Mouse (Mus musculus): ENCODE results near the gene Ccl12. TPM values are rescaled to one million over a fixed set of nuclear protein-coding genes. Genes with fewer than 3 reads are reported as not detected.

The Ccl12 gene
- polyA plus RNA-seq, 1 experiment from 2014 or later: 1.8 TPM

DNA sequence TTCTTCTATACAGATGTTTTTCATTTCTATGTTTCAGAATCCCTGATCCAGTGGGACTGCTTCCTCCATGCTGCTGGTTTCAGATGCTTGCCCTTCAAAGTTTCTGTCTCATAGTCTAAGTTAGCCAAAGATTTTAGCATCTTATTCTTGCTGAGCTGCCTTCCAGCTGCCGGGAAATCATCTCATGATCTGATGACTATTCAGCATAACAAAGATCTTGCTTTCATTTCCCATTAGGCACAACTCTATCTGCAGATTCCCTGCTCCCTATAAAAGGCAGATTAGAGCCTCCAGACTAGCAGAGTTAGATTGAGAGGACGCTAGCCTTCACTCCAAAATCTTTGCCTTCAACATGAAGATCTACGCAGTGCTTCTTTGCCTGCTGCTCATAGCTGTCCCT lies 13.2 kb downstream of the Ccl12 start, which contains the start of gene Ccl8:
TSS of gene Ccl8 (plus strand) at position 301 of the 400 bp plus-strand sequence.
- no peak within 1 kb of the TSS for H3K4me2 ChIP-seq (ENCODE audit: low read length)
- WGBS: 82% methylated on average over 3 of the region's 3 CpGs
- no peak for ATAC-seq

DNA sequence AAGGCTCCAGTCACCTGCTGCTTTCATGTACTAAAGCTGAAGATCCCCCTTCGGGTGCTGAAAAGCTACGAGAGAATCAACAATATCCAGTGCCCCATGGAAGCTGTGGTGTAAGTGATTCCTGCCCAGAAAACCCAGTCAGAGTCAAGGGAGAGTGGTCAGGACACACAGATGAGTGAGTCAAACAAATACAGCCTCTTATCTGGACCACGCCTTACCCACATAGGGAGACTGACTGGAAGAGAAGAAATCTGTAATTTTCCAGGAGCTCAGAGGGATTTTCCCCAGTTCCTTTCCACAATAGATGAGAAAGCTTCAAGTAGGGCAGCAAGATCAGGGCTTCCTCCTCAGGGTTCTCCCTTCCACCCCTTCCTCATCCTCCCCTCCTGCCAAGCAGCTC lies 14.4 kb downstream of the Ccl12 start:
- no peak for ATAC-seq
- Histone ChIP-seq H3K27me3 (replicated peaks; ENCODE audit: control insufficient read depth, insufficient read depth, low read length) (no peaks in the 10 kb centered on the region), H3K36me3 (ENCODE audit: control insufficient read depth, insufficient read depth, low read length) (no peaks in the 10 kb centered on the region), H3K27ac (ENCODE audit: low read depth, low read length) (no peak overlapping the region), H3K4me2 (ENCODE audit: low read length) (no peak overlapping the region), H3K4me1 (ENCODE audit: control insufficient read depth, insufficient read depth, low read length) (no peaks in the 10 kb centered on the region), H3K4me3 (ENCODE audit: low read depth, low read length) (no peak overlapping the region), H3K9me3 (replicated peaks; ENCODE audit: control insufficient read depth, low read length) (no peaks in the 10 kb centered on the region), H3K9ac (ENCODE audit: low read length) (no peak overlapping the region)
- no peak for DNase-seq (ENCODE audit: low spot score)
- WGBS: 87% methylated on average over 3 of the region's 3 CpGs

More for the DNA sequence above, 13.2 kb downstream of the Ccl12 start, which contains the start of gene Ccl8:
- Histone ChIP-seq H3K4me1 (ENCODE audit: control insufficient read depth, insufficient read depth, low read length) (no peaks in the 10 kb centered on the region), H3K27me3 (replicated peaks; ENCODE audit: control insufficient read depth, insufficient read depth, low read length) (no peaks in the 10 kb centered on the region), H3K9ac (ENCODE audit: low read length) (no peak within 1 kb of the TSS), H3K4me3 (ENCODE audit: low read depth, low read length) (no peak within 1 kb of the TSS), H3K36me3 (ENCODE audit: control insufficient read depth, insufficient read depth, low read length) (no peaks in the 10 kb centered on the region), H3K27ac (ENCODE audit: low read depth, low read length) (no peak within 1 kb of the TSS), H3K9me3 (replicated peaks; ENCODE audit: control insufficient read depth, low read length) (no peaks in the 10 kb centered on the region)
- DNase-seq (ENCODE audit: low spot score): no peak

DNA sequence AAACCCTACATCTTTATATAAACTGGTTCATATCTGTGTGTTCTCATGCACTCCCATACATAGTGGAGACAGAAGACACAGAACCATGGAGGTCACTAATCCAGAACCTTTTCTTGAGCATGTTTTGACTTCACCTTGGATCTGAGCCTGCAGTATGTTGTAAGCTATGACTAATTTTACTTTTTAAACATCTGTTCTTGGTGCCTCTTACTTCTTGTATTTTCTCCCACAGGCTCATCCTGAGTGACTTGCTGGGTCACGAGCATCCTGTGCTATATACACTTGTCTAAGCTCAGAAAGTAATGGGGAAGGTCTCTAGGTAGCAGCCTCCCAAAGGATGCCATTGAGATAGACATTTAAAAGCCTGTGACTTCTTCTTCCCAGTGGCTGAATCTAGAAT lies 31.3 kb downstream of the Ccl12 start:
- H3K4me3 ChIP-seq (ENCODE audit: low read depth, low read length): no peak overlapping the region
- DNase-seq (ENCODE audit: low spot score) (no peak), ATAC-seq (no peak)
- no peak overlapping the region for H3K4me2 ChIP-seq (ENCODE audit: low read length)
- no peaks in the 10 kb centered on the region for H3K9me3 ChIP-seq (replicated peaks; ENCODE audit: control insufficient read depth, low read length)
- H3K36me3 ChIP-seq (ENCODE audit: control insufficient read depth, insufficient read depth, low read length): no peaks in the 10 kb centered on the region
- no peak overlapping the region for H3K9ac ChIP-seq (ENCODE audit: low read length)
- no peaks in the 10 kb centered on the region for H3K27me3 ChIP-seq (replicated peaks; ENCODE audit: control insufficient read depth, insufficient read depth, low read length)
- 61% methylated on average over 1 of the region's 1 CpGs for WGBS
- no peak overlapping the region for H3K27ac ChIP-seq (ENCODE audit: low read depth, low read length)
- H3K4me1 ChIP-seq (ENCODE audit: control insufficient read depth, insufficient read depth, low read length): no peaks in the 10 kb centered on the region

DNA sequence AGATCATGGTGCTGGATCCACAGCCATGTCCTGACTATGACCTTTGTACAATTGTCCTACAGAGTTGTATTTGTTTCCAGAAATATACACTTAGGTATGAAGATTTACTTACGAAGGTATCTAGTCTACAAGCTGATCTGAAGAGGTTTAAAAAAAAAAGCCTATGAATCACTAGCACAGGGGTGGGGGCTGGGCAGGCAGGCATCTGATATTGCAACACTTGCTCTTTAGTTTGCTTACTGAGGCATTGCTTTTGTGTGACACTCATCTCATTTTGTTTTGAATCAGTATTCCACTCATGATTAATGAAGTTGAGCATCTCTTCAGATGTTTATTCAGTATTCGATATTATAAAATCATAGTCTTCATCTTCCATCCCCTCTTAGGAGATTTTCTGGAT lies 34.6 kb downstream of the Ccl12 start:
- no peak for ATAC-seq
- H3K36me3 ChIP-seq (ENCODE audit: control insufficient read depth, insufficient read depth, low read length): no peaks in the 10 kb centered on the region
- no peaks in the 10 kb centered on the region for H3K27me3 ChIP-seq (replicated peaks; ENCODE audit: control insufficient read depth, insufficient read depth, low read length)
- H3K4me3 ChIP-seq (ENCODE audit: low read depth, low read length): no peak overlapping the region
- H3K4me2 ChIP-seq (ENCODE audit: low read length): no peak overlapping the region
- WGBS: 85% methylated on average over 2 of the region's 2 CpGs
- H3K9me3 ChIP-seq (replicated peaks; ENCODE audit: control insufficient read depth, low read length): no peaks in the 10 kb centered on the region
- no peaks in the 10 kb centered on the region for H3K4me1 ChIP-seq (ENCODE audit: control insufficient read depth, insufficient read depth, low read length)
- DNase-seq (ENCODE audit: low spot score): no peak
- no peak overlapping the region for H3K27ac ChIP-seq (ENCODE audit: low read depth, low read length)
- H3K9ac ChIP-seq (ENCODE audit: low read length): no peak overlapping the region

DNA sequence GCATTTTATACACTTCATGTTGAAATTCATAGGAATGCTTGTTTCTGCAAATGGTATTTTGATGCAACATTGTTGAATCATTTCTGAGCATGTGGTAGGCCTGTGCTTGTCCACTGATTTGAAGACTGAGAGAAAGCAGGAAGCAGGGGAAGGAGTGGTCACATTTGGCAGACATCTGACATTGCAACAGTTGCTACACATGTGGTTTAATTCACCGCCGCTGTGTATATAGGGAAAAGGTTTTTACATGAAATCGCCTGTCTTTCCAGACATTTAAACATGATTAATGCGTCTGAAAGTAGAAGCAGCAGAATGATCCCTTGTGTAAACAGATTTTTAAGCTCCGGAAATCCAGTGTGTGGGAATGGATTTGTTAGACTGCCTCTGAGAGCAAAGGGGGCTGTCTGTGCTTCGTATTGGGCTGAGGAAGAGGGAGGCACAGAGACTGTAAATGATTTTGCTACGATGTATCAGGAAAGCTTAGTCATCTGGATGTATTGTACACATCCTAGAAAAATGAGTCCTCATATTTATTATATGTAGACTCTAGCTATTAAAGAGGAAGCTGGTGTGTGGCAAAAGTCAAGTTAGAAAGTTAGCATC lies 37.9 kb downstream of the Ccl12 start:
- Histone ChIP-seq H3K27me3 (replicated peaks; ENCODE audit: control insufficient read depth, insufficient read depth, low read length) (no peaks in the 10 kb centered on the region), H3K4me1 (ENCODE audit: control insufficient read depth, insufficient read depth, low read length) (no peaks in the 10 kb centered on the region), H3K9ac (ENCODE audit: low read length) (no peak overlapping the region), H3K36me3 (ENCODE audit: control insufficient read depth, insufficient read depth, low read length) (no peaks in the 10 kb centered on the region), H3K9me3 (replicated peaks; ENCODE audit: control insufficient read depth, low read length) (no peaks in the 10 kb centered on the region), H3K4me2 (ENCODE audit: low read length) (no peak overlapping the region), H3K4me3 (ENCODE audit: low read depth, low read length) (no peak overlapping the region), H3K27ac (ENCODE audit: low read depth, low read length) (no peak overlapping the region)
- DNase-seq (ENCODE audit: low spot score) (peak; percentile 1), ATAC-seq (no peak)
- WGBS: 80% methylated on average over 7 of the region's 7 CpGs

Other genes starting within 250 kb of the Ccl12 start
- 0.08 and 0.17 TPM in 2 replicates for gene 5530401A14Rik, start 241.2 kb upstream of the Ccl12 start, polyA plus RNA-seq (2014; fragmentation: Nextera tagmentation; extraction: Ambion mirVana)
- 3.8 and 5.0 TPM in 2 replicates for gene Asic2, start 133.4 kb upstream of the Ccl12 start, polyA plus RNA-seq (2014; fragmentation: Nextera tagmentation; extraction: Ambion mirVana)
- 0.93 TPM in 1 of 2 replicates, not detected in the other for gene Ccl2, start 66.3 kb upstream of the Ccl12 start, polyA plus RNA-seq (2014; fragmentation: Nextera tagmentation; extraction: Ambion mirVana)
- gene Gm17268, start 63.3 kb upstream of the Ccl12 start, polyA plus RNA-seq (2014; fragmentation: Nextera tagmentation; extraction: Ambion mirVana): not detected in 2 replicates
- gene Ccl7, start 56.1 kb upstream of the Ccl12 start, polyA plus RNA-seq (2014; fragmentation: Nextera tagmentation; extraction: Ambion mirVana): 0.38 and 0.98 TPM in 2 replicates
- not detected in 2 replicates for gene Ccl11, start 44.0 kb upstream of the Ccl12 start, polyA plus RNA-seq (2014; fragmentation: Nextera tagmentation; extraction: Ambion mirVana)
- not detected in 2 replicates for gene Ccl8, start 13.3 kb downstream of the Ccl12 start, polyA plus RNA-seq (2014; fragmentation: Nextera tagmentation; extraction: Ambion mirVana)
- gene Ccl1, start 203.8 kb downstream of the Ccl12 start, polyA plus RNA-seq (2014; fragmentation: Nextera tagmentation; extraction: Ambion mirVana): not detected in 2 replicates

Data from forebrain, embryonic 14.5 days (tissue).